ENCODE assay signal across 9 mouse cellular contexts in genomic region chr1:118435001-118435473, GRCm38 (mm10). TPM values are rescaled to one million over a fixed set of nuclear protein-coding genes. Genes with fewer than 3 reads are reported as not detected.
DNase-seq lines count a peak whose midpoint lies in the region; ATAC-seq lines count a peak whose summit lies in the region.
"Had no signal": no experiment of that assay in that cellular context is flagged by ENCODE, and none has a peak within 500 bp of the region (broad histone marks: within the 10 kb centered on the region; RNA-seq: fewer than 3 reads in every experiment).

No protein-coding gene starts in this region.

- H3K36me3 ChIP-seq in midbrain, embryonic 11.5 days (ENCODE audit: control insufficient read depth, insufficient read depth, low read length), result no peaks in the 10 kb centered on the region
- H3K36me3 ChIP-seq in midbrain, embryonic 10.5 days, result peaks cover 13% of the 10 kb centered on the region; the same call in 1 of the 2 replicates
- no peaks in the 10 kb centered on the region for H3K36me3 ChIP-seq in hindbrain, embryonic 12.5 days
- H3K36me3 ChIP-seq in neural tube, embryonic 14.5 days (ENCODE audit: control insufficient read depth, insufficient read depth, low read length), result no peaks in the 10 kb centered on the region

- no peak overlapping the region for H3K4me3 ChIP-seq in midbrain, embryonic 11.5 days (ENCODE audit: low read depth, low read length)
- no peak overlapping the region for H3K4me3 ChIP-seq in midbrain, embryonic 10.5 days
- no peak overlapping the region for H3K4me3 ChIP-seq in hindbrain, embryonic 12.5 days
- H3K4me3 ChIP-seq in neural tube, embryonic 14.5 days (ENCODE audit: low read depth, low read length), result peak overlapping the region; percentile 1; the same call in 1 of the 2 replicates
- H3K4me3 ChIP-seq: erythroblast, embryonic 14.5 days had no signal

- 78% methylated on average over 10 of the region's 10 CpGs for WGBS in midbrain, embryonic 11.5 days
- 86% methylated on average over 10 of the region's 10 CpGs for WGBS in midbrain, embryonic 10.5 days
- WGBS in hindbrain, embryonic 12.5 days, result 52% methylated on average over 10 of the region's 10 CpGs
- WGBS in neural tube, embryonic 14.5 days, result 34% methylated on average over 10 of the region's 10 CpGs

- ATAC-seq in midbrain, embryonic 11.5 days (ENCODE audit: low FRiP score), result 0 out of 2 replicates have a peak, but pooled peaks have one; percentile 20
- ATAC-seq in hindbrain, embryonic 12.5 days (ENCODE audit: low FRiP score), result peak; percentile 66
- ATAC-seq in neural tube, embryonic 14.5 days (ENCODE audit: low read depth), result peak; percentile 56; the same call in 1 of the 2 replicates
- ATAC-seq in inflammation-experienced regulatory T-cells, adult 6 months, result no peak

- no peak overlapping the region for H3K27ac ChIP-seq in midbrain, embryonic 11.5 days (ENCODE audit: low read depth, low read length)
- no peak overlapping the region for H3K27ac ChIP-seq in midbrain, embryonic 10.5 days (replicated peaks)
- H3K27ac ChIP-seq in hindbrain, embryonic 12.5 days, result peak overlapping the region; percentile 80
- H3K27ac ChIP-seq in neural tube, embryonic 14.5 days (ENCODE audit: low read depth, low read length), result peak overlapping the region; percentile 87

- H3K9me3 ChIP-seq in midbrain, embryonic 11.5 days (ENCODE audit: control insufficient read depth, low read length), result no peaks in the 10 kb centered on the region
- H3K9me3 ChIP-seq in midbrain, embryonic 10.5 days (replicated peaks), result no peaks in the 10 kb centered on the region
- no peaks in the 10 kb centered on the region for H3K9me3 ChIP-seq in hindbrain, embryonic 12.5 days (replicated peaks)
- no peaks in the 10 kb centered on the region for H3K9me3 ChIP-seq in neural tube, embryonic 14.5 days (ENCODE audit: control insufficient read depth, low read length)

- no peak overlapping the region for H3K4me2 ChIP-seq in midbrain, embryonic 11.5 days
- H3K4me2 ChIP-seq in hindbrain, embryonic 12.5 days (replicated peaks), result no peak overlapping the region; the same call in 1 of the 2 replicates
- peak overlapping the region; percentile 26; the same call in 1 of the 2 replicates for H3K4me2 ChIP-seq in neural tube, embryonic 14.5 days (ENCODE audit: low read depth, low read length)

- no peak overlapping the region for H3K9ac ChIP-seq in midbrain, embryonic 11.5 days (ENCODE audit: low read length)
- no peak overlapping the region for H3K9ac ChIP-seq in hindbrain, embryonic 12.5 days
- peak overlapping the region; percentile 18; the same call in 1 of the 2 replicates for H3K9ac ChIP-seq in neural tube, embryonic 14.5 days (replicated peaks; ENCODE audit: low read depth, low read length)

- H3K4me1 ChIP-seq in midbrain, embryonic 11.5 days (ENCODE audit: control insufficient read depth, insufficient read depth, low read length), result no peaks in the 10 kb centered on the region
- H3K4me1 ChIP-seq in midbrain, embryonic 10.5 days, result peaks cover 5% of the 10 kb centered on the region; the same call in 1 of the 2 replicates
- no peaks in the 10 kb centered on the region for H3K4me1 ChIP-seq in hindbrain, embryonic 12.5 days
- H3K4me1 ChIP-seq in neural tube, embryonic 14.5 days (ENCODE audit: control insufficient read depth, insufficient read depth, low read length), result peaks cover 7% of the 10 kb centered on the region; the same call in 1 of the 2 replicates

- no peaks in the 10 kb centered on the region for H3K27me3 ChIP-seq in midbrain, embryonic 11.5 days (ENCODE audit: control insufficient read depth, insufficient read depth, low read length)
- no peaks in the 10 kb centered on the region for H3K27me3 ChIP-seq in midbrain, embryonic 10.5 days (ENCODE audit: low read depth, poor library complexity, severe bottlenecking)
- H3K27me3 ChIP-seq in hindbrain, embryonic 12.5 days, result no peaks in the 10 kb centered on the region
- H3K27me3 ChIP-seq in neural tube, embryonic 14.5 days (ENCODE audit: control insufficient read depth, insufficient read depth, low read length), result no peaks in the 10 kb centered on the region

- peak; percentile 18 to 22 for DNase-seq in cerebellum, adult 18-20 months
- DNase-seq in cerebellum, postnatal 36 days, result no peak
- no peak for DNase-seq in midbrain, embryonic 11.5 days (ENCODE audit: low spot score, missing footprints)
- DNase-seq in midbrain, embryonic 10.5 days (ENCODE audit: low spot score), result no peak
- DNase-seq in urinary bladder, postnatal 36 days (ENCODE audit: low spot score in 2 of 2), result no peak

RNA-seq across cellular contexts. Expression of gene Clasp1, which starts 46.2 kb away (rescaled TPM):
- polyA plus RNA-seq in midbrain, embryonic 11.5 days (2014; fragmentation: Nextera tagmentation; extraction: Ambion mirVana), result 90.6 and 96.8 TPM in 2 replicates
- polyA plus RNA-seq in midbrain, embryonic 10.5 days (2016; fragmentation: Nextera tagmentation; extraction: Ambion mirVana), result 87.3 and 106 TPM in 2 replicates
- polyA plus RNA-seq in hindbrain, embryonic 12.5 days (2016; fragmentation: Nextera tagmentation; extraction: Ambion mirVana), result 136 and 146 TPM in 2 replicates
- polyA plus RNA-seq in neural tube, embryonic 14.5 days (2014; fragmentation: Nextera tagmentation; extraction: Ambion mirVana), result 149 TPM in 2 replicates
- 10 to 100 TPM; 40.7 to 65.0 (median 41.0) TPM for polyA plus RNA-seq in inflammation-experienced regulatory T-cells, adult 6 months (2017; shearing (Covaris generic))

Comparison
In these comparisons a context has a peak if more than half of its experiments do, and no peak if none do; other contexts are left out.
1. DNase-seq: peak in cerebellum, adult 18-20 months (2 of 2); none in cerebellum, postnatal 36 days (0 of 2), midbrain, embryonic 11.5 days (single experiment), midbrain, embryonic 10.5 days (single experiment) and urinary bladder, postnatal 36 days (0 of 2).
2. H3K27ac ChIP-seq: peak in hindbrain, embryonic 12.5 days (single experiment) and neural tube, embryonic 14.5 days (single experiment); none in midbrain, embryonic 11.5 days (single experiment) and midbrain, embryonic 10.5 days (single experiment).